Mouse (Mus musculus) embryonic facial prominence, embryonic 14.5 days (tissue): Measurements from ENCODE around the gene Gm20696. TPM values are rescaled to one million over a fixed set of nuclear protein-coding genes. Genes with fewer than 3 reads are reported as not detected.

Source experiments
- ATAC-seq: fragments of 200-750 bp; cut with Nextera tagmentation; 2 replicates; pipeline ENCODE4 v1.8.0; 2017; ENCODE audit warnings: low read depth, moderate number of reproducible peaks, moderate TSS enrichment
- DNase-seq: peaks from one replicate; pipeline ENCODE4 v3.0.0-alpha.2; 2015; ENCODE audit warnings: low spot score
- H3K27ac ChIP-seq: fragments of 300-500 bp; sonication (generic); replicated peaks from 2 replicates; pipeline ENCODE4 v1.5.1; 2014; ENCODE audit warnings: low read depth, mild to moderate bottlenecking, low read length, moderate library complexity
- H3K27me3 ChIP-seq: fragments of 300-500 bp; sonication (generic); replicated peaks from 2 replicates; pipeline ENCODE4 v1.6.1; 2014; ENCODE audit warnings: low read length; ENCODE audit not compliant: control insufficient read depth, insufficient read depth
- H3K36me3 ChIP-seq: fragments of 300-500 bp; sonication (generic); 2 replicates; pipeline ENCODE4 v1.6.1; 2014; ENCODE audit warnings: low read length, mixed read lengths; ENCODE audit not compliant: control insufficient read depth, insufficient read depth
- H3K4me1 ChIP-seq: fragments of 300-500 bp; sonication (generic); 2 replicates; pipeline ENCODE4 v1.6.1; 2014; ENCODE audit warnings: antibody characterized with exemption, low read length; ENCODE audit not compliant: control insufficient read depth, insufficient read depth
- H3K4me2 ChIP-seq: fragments of 300-500 bp; sonication (generic); 2 replicates; pipeline ENCODE4 v1.6.1; 2014; ENCODE audit warnings: low read depth, mild to moderate bottlenecking, low read length, moderate library complexity, mixed read lengths
- H3K4me3 ChIP-seq: fragments of 300-500 bp; sonication (generic); 2 replicates; pipeline ENCODE4 v1.5.1; 2014; ENCODE audit warnings: low read depth, mild to moderate bottlenecking, low read length
- H3K9ac ChIP-seq: fragments of 300-500 bp; sonication (generic); 2 replicates; pipeline ENCODE4 v1.6.1; 2014; ENCODE audit warnings: low read depth, mild to moderate bottlenecking, low read length, moderate library complexity, mixed read lengths
- H3K9me3 ChIP-seq: fragments of 300-500 bp; sonication (generic); 2 replicates; pipeline ENCODE4 v1.6.1; 2016; ENCODE audit warnings: low read length; ENCODE audit not compliant: control insufficient read depth
- WGBS: fragments of 180-500 bp; shearing (Covaris S2); extraction: QIAGEN DNeasy Blood & Tissue Kit; methylation state at CpG from one replicate; pipeline ENCODE4 v1.1.7; 2014; 5-methylcytosine and 5-hydroxymethylcytosine counted together
- polyA plus RNA-seq: library from polyadenylated mRNA; unstranded; fragments of >200 nt; fragmentation: Nextera tagmentation; extraction: Ambion mirVana; gene quantifications from 2 replicates; pipeline ENCODE4 v1.2.1, GENCODE M21; 2014

The Gm20696 gene
- polyA plus RNA-seq, 1 experiment from 2014 or later: 3.0 TPM

DNA sequence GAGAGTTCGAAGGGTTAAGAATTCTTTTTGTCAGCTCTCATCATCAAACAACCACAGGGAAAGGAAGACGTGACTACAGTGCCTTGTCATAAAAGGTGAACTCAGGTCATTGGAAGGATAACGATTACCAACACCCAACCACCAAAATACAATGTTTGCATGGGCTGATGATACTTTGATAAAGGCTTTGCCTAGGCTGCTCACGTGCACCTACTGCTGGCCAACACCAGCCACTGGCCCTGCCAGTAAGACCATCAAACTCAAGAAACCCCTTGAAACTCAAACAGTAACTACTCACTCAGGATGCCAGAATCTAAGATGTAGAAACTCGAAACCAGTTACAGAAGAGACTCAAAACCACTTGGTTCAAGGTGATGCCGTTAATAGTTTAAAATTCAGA, 159.8 kb downstream of the Gm20696 start:
- DNase-seq (no peak), ATAC-seq (no peak)
- H3K4me3 ChIP-seq: no peak overlapping the region
- peaks cover 12% of the 10 kb centered on the region for H3K4me1 ChIP-seq
- no peak overlapping the region for H3K4me2 ChIP-seq
- 82% methylated on average over 6 of the region's 6 CpGs for WGBS
- H3K27me3 ChIP-seq: no peaks in the 10 kb centered on the region
- H3K9ac ChIP-seq: no peak overlapping the region
- H3K27ac ChIP-seq: no peak overlapping the region
- peaks cover 7% of the 10 kb centered on the region; the same call in 1 of the 2 replicates for H3K36me3 ChIP-seq
- H3K9me3 ChIP-seq: no peaks in the 10 kb centered on the region

DNA sequence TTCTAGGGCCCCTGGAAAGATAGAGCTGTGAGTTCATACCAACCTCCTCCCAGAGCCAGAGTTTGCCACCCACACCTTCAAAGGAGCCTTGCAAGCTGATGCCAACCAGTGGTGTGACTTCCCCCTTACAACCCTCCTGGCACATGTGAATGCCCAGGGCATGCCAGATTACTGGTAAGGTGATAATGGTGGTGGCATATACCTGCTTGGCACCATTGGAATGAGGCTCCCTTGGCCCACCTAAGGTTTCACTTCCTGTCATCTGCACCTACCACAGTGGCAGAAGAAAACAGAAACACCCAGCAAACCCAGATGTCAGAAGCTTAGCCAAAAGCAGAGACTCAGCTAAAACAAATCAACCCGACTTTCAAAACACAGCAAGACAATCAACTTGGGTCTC, 162.9 kb downstream of the Gm20696 start:
- no peak for ATAC-seq
- 74% methylated on average over 1 of the region's 1 CpGs for WGBS
- Histone ChIP-seq H3K27me3 (no peaks in the 10 kb centered on the region), H3K4me2 (no peak overlapping the region), H3K9me3 (no peaks in the 10 kb centered on the region), H3K4me1 (no peaks in the 10 kb centered on the region), H3K4me3 (no peak overlapping the region), H3K27ac (no peak overlapping the region), H3K36me3 (peaks cover 7% of the 10 kb centered on the region; the same call in 1 of the 2 replicates), H3K9ac (no peak overlapping the region)
- no peak for DNase-seq

DNA sequence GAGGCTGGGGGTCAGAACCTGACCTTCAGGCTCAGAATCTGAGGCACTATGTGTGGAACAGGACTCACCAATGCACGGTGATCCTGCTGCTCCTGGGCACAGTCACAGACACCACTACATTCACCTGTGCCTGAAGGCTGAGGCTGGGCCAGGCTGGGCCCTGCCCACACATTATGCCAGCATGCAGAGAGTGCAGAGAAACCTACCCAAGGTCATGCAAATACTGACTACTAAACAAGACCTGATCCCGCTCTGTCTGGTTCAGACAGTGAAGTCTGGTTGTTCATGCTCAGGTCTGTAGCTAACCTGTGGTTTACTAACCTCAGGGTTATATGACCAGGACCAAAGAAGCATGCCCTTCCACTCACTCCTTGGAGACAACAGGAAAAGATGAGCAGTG, 163.9 kb downstream of the Gm20696 start:
- Histone ChIP-seq H3K27ac (no peak overlapping the region), H3K36me3 (peaks cover 7% of the 10 kb centered on the region; the same call in 1 of the 2 replicates), H3K9ac (no peak overlapping the region), H3K4me2 (no peak overlapping the region), H3K4me3 (no peak overlapping the region), H3K9me3 (no peaks in the 10 kb centered on the region), H3K27me3 (no peaks in the 10 kb centered on the region), H3K4me1 (no peaks in the 10 kb centered on the region; the same call in 1 of the 2 replicates)
- DNase-seq (no peak), ATAC-seq (0 out of 2 replicates have a peak, but pooled peaks have one; percentile 2)
- WGBS: 96% methylated on average over 2 of the region's 2 CpGs

DNA sequence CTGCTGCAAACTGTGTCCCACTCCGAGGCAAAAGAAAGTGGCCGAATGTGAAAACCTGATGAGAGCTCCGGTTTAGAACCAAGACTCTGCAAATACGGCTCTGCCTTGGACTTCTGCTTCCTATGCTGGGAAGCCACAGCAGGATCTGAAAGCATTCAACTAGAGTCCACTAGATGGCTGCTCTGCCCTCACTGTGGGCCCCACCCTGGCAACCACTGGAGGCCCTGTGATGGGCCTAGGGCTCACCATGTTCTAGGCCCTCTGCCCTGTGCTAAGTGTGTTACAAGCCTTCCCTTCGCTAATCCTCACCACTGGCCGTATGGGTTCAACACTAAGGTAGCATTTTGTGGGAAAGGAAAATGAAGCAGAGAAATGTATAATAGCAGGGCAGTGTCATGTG, 164.3 kb downstream of the Gm20696 start:
- Histone ChIP-seq H3K9ac (no peak overlapping the region), H3K36me3 (peaks cover 7% of the 10 kb centered on the region; the same call in 1 of the 2 replicates), H3K27ac (no peak overlapping the region), H3K9me3 (no peaks in the 10 kb centered on the region), H3K27me3 (no peaks in the 10 kb centered on the region), H3K4me1 (no peaks in the 10 kb centered on the region; the same call in 1 of the 2 replicates), H3K4me2 (no peak overlapping the region), H3K4me3 (no peak overlapping the region)
- ATAC-seq (peak; percentile 26; the same call in 1 of the 2 replicates), DNase-seq (no peak)
- 76% methylated on average over 6 of the region's 6 CpGs for WGBS

DNA sequence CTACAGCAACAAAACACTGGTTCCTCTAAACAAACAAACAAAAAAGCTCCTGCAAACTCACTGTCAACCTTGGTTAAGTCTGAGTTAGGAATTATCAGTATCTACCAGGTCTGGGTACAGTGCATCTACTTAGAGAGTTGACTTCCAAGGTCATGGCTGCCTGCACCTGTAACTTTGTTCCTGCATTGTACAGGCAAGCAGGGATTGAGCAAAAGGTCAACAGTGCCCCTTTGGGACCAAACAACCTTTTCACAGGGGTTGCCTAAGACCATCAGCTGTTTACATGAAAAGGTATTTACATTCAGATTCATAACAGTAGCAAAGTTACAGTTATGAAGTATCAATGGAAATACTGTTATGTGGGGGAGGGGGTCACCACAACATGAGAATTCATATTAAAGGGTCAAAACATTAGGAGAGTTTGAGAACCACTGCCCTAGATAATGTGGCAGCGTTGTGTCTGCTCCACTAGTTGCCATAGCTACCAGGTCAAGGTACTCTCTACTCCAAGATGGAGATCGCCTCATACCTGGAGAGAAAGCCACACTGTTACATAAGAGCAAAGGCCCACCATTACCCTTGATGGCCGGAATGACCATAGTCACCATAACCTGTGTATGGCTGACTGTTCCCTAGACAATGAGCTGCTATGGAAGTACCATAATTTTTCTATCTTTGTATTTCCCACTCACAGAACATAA, 165.9 kb downstream of the Gm20696 start:
- DNase-seq (no peak), ATAC-seq (no peak)
- no peaks in the 10 kb centered on the region for H3K9me3 ChIP-seq
- no peak overlapping the region for H3K4me2 ChIP-seq
- no peak overlapping the region for H3K27ac ChIP-seq
- H3K9ac ChIP-seq: no peak overlapping the region
- H3K4me3 ChIP-seq: no peak overlapping the region
- no peaks in the 10 kb centered on the region for H3K36me3 ChIP-seq
- no peaks in the 10 kb centered on the region for H3K27me3 ChIP-seq
- peaks cover 12% of the 10 kb centered on the region for H3K4me1 ChIP-seq
- WGBS: 97% methylated on average over 3 of the region's 3 CpGs

DNA sequence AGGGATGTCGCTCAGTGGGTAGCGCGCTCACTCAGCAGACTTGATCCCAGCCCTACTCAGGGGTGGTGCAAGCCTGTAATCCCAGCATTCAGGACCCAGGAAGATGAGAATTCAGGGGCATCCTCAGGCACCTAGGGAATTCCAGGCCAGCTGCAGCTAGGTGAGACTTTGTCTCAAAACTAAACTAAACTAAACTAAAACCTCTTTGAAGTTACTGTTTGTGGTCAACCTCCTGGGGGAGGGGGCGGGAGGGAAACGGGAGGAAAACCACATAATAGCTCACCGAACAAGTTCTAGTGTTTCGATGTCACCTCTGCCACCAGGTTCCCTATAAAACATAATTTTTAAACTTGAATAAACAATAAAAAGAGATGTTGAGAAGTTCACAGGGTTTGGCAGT, 168.5 kb downstream of the Gm20696 start:
- no peak overlapping the region for H3K9ac ChIP-seq
- H3K27me3 ChIP-seq: no peaks in the 10 kb centered on the region
- H3K36me3 ChIP-seq: no peaks in the 10 kb centered on the region
- H3K9me3 ChIP-seq: no peaks in the 10 kb centered on the region
- ATAC-seq: no peak
- H3K4me3 ChIP-seq: no peak overlapping the region
- no peak for DNase-seq
- no peak overlapping the region for H3K4me2 ChIP-seq
- 69% methylated on average over 7 of the region's 7 CpGs for WGBS
- H3K27ac ChIP-seq: no peak overlapping the region
- H3K4me1 ChIP-seq: peaks cover 13% of the 10 kb centered on the region

DNA sequence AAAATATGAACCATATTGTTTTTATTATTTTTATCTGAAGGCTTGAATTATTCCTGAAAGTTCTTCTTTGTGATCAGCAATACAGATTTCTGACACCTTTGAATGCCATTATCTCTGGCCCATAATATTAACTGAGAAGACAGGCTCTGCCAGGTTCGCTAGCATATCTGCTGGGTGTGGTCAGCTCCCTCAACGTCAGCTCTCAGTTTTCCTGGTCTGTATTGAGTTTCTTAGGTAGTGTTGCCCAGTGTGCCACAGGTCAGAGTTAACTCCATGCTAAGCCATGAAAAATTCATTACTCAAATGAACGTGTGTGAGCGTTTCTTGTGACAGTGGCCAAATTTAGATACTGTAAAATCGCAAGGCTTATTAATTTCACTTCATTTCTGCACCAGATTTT, 170.5 kb downstream of the Gm20696 start:
- H3K27me3 ChIP-seq: no peaks in the 10 kb centered on the region
- DNase-seq (no peak), ATAC-seq (no peak)
- H3K4me3 ChIP-seq: no peak overlapping the region
- H3K4me2 ChIP-seq: no peak overlapping the region
- no peak overlapping the region for H3K27ac ChIP-seq
- no peak overlapping the region for H3K9ac ChIP-seq
- H3K9me3 ChIP-seq: no peaks in the 10 kb centered on the region
- peaks cover 16% of the 10 kb centered on the region for H3K4me1 ChIP-seq
- H3K36me3 ChIP-seq: no peaks in the 10 kb centered on the region
- 54% methylated on average over 5 of the region's 5 CpGs for WGBS

DNA sequence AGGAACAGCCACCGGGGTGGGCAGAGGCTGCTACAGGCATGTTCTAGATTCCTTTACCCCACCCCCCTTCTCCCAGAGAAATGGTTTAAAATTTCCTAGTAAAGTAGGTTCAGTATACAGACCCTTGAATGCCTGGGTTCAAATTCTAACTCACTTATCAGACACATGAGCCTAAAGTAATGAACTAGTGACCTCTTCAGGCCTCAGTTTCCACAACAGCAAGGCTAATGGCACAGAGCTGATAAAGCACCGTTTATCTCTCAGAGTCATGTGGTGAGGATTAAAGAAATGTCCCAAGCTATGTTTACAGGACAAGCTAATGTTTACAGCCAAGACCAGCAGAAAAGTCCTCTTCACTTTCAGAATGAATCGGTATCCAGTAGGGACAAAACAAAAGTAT, 173.7 kb downstream of the Gm20696 start:
- no peak overlapping the region for H3K4me2 ChIP-seq
- H3K4me1 ChIP-seq: peaks cover 16% of the 10 kb centered on the region
- H3K4me3 ChIP-seq: no peak overlapping the region
- H3K9me3 ChIP-seq: no peaks in the 10 kb centered on the region
- no peaks in the 10 kb centered on the region for H3K27me3 ChIP-seq
- H3K27ac ChIP-seq: no peak overlapping the region
- 27% methylated on average over 3 of the region's 3 CpGs for WGBS
- H3K36me3 ChIP-seq: no peaks in the 10 kb centered on the region
- DNase-seq (no peak), ATAC-seq (no peak)
- H3K9ac ChIP-seq: no peak overlapping the region

DNA sequence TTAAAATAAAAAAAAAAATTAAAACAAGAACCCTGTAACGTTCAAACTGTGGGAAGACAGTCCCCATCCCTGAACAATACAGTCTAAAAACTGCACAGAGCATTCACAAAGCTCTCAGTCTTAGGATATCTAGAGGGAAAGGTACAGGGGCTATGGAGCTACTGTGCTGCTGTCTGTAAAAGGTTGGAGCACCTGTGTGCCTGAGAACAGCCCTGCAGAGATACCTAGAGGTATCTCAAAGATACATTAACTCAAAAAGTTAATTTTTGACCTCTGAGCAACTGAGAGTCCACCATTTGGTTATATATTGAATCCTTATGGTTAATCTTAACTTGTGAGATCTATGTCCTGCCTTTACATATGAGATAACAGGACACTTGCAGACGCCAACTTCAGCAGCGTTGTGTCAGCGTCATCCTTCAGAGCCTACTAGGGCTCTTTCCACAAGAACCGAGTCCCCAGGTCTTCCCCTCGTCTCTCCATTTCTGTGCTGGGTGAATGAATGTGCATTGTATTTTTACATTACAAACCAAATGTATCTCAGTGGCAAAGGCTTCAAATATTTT, 174.5 kb downstream of the Gm20696 start:
- no peak overlapping the region for H3K4me3 ChIP-seq

More for the DNA sequence above, 174.5 kb downstream of the Gm20696 start:
- Histone ChIP-seq H3K27ac (no peak overlapping the region), H3K27me3 (no peaks in the 10 kb centered on the region), H3K9me3 (no peaks in the 10 kb centered on the region), H3K36me3 (no peaks in the 10 kb centered on the region), H3K4me1 (peaks cover 16% of the 10 kb centered on the region), H3K9ac (no peak overlapping the region), H3K4me2 (no peak overlapping the region)
- DNase-seq: no peak
- no peak for ATAC-seq
- 76% methylated on average over 6 of the region's 6 CpGs for WGBS
